Mouse (Mus musculus): Measurements from ENCODE around the gene Medag.

Gene Medag

DNA sequence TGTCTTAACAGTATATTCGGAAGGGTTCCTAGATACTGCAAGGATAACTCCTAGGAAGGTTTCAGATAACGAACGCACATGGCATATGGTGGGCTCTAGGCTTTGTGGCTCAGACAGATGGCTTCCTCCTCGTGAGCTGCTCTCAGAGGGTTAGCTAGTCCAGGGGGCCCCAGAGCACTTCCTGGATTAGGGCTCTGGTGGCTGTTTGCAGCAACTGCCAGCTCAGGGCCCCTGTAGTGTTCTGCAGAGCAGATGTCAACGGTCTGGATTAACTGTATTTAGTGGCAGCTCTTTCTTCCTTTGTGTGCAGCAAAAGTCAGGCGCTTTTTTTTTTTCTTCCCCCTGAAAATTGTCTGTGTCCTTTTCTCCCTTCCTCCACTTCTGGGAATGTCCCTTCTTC is 16.8 kb downstream of the Medag start:
- CTCF ChIA-PET: interaction anchor here (0.6 kb wide), 1 partner anchor 12 kb away, joined by 3 read pairs; no protein-coding TSS in a partner anchor

DNA sequence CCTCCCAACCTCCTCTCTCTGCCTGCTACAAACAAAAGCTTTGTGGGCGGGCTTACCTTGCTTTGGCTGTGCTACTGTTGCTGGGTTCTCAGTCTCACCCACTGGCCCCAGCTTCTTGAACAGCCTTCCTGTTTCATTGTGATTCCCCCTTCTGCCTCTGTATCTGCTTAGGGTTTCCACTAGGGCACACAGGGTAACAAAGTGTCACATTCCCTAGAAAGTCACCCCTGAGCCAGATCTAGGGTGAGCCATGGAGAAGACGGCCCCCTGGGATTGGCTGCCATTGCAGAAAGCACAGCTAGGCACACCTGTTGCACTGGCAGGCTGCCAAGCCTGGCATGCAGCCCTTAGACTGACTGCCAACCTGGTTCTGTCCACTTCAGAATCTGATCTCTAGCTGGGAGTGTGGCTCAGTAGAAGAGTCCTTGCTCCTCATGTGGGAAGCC is 17.3 kb downstream of the Medag start:
- CTCF ChIA-PET: interaction anchor here (0.6 kb wide), 1 partner anchor 11 kb away, joined by 3 read pairs; no protein-coding TSS in a partner anchor

DNA sequence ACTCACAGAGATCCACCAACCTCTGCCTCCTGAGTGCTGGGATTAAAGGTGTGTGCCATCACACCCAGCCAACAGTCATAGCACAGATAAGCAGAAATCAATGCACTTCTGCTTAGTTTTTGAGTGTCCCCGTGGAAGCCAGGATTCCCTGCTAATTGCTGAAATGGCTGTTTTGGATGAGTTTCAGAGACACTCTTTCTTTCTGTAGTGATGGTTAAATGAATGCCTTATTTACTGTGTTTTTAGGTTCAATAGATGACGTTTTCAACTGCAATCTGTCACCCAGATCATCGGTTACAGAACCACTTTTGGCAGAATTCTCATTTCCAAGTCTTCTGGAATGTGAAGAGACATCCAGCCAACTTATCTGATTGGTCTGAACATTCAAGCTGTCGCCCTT is 18.0 kb downstream of the Medag start:
- CTCF ChIA-PET: no interaction called here

DNA sequence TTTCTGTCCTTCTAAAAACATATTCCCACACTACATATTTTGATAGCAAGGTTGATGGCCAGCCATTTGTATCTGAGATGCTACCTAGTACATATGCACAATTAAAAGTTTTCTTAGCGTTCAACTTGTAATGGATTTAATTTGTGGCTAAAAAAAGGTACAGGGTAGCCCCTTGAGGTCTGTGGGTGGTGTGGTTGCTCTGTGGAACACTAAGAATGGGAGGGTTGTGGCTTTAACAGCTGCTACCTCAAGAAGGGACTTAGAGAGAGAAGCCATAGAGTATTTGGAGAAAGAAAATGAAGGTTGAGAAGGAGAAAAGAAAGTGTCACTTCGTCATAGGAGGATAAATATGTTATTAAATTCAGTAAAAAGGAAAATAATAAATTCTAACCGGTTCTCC is 19.4 kb downstream of the Medag start:
- CTCF ChIA-PET: no interaction called here

DNA sequence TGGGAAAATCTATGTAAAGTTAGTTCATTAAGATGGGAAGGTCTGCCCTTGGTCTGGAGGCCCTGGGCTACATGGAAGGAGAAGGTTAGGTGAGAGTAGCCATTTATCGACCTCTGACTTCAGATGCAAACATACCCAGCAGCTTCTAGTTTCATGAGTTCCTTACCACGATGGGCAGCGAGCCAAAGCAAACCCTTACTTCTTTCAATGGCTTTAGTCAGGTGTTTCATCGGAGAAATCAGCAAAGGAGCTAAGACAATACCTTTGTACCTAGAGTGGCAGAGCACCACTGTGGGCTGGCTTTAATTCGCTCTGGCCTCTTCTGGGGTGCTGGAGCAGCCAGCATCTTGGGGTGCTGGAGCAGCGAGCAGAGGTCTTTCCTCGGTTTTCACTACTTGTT is 22.1 kb downstream of the Medag start:
- CTCF ChIA-PET: no interaction called here

DNA sequence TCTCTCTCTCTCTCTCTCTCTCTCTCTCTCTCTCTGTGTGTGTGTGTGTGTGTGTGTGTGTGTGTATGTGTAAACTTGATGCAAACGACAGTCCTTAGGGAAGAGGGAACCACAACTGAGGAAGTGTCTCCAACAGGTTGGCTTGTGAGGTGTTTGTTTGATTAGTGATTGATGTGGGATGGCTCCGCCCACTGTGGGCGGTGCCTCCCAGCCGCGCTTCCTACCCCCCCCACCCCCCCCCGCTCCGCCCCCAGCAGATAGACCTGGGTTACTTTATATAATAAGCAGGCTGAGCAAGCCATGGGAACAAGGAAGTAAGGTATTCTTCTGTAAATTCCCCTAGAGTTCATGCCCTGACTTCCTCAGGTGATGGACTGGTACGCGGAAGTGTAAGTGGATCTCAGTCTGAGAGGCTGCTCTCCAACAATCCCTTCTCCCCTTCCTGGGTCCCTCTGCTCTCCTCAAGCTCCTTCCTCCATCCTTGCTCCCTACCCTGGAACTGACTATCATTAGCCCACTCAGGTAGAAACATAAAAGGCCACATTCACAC is 22.7 kb downstream of the Medag start:
- CTCF ChIA-PET: no interaction called here

DNA sequence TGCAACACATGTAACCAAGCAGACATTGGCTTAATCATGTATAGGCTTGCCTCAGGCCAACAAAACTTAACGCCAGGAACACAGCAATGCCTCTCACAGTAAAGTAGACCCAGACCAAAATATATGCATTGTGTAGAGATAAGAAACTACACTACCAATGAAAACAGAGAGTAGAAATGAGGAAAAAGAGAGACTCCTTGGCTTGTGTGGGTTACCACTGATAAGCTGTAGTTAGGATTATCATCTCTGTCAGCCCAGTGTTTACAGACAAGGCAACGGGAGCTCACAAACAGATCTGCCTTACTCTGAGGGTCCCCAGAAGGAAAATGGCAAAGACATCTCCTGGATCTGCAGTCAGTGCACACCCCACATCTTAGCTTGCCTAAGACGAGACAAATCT is 25.0 kb downstream of the Medag start:
- CTCF ChIA-PET: no interaction called here

DNA sequence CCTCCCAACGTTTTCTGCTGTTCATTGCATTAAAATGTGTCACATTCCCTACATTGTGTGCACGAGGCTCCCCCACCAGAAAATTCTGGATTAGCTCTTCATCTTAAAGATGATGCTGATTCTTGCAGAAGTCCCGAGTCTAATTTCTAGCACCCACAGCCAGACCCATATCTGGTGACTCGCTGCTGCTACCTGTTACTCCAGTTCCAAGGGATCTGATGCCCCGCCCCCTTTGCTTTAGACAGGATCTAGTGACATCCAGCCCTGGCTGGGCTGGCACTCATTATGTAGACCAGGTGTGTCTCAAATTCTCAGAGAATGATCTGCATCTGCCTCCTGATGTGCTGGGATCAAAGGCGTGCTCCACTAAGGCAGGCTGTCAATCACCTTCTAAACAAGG is 25.6 kb downstream of the Medag start:
- CTCF ChIA-PET: no interaction called here

DNA sequence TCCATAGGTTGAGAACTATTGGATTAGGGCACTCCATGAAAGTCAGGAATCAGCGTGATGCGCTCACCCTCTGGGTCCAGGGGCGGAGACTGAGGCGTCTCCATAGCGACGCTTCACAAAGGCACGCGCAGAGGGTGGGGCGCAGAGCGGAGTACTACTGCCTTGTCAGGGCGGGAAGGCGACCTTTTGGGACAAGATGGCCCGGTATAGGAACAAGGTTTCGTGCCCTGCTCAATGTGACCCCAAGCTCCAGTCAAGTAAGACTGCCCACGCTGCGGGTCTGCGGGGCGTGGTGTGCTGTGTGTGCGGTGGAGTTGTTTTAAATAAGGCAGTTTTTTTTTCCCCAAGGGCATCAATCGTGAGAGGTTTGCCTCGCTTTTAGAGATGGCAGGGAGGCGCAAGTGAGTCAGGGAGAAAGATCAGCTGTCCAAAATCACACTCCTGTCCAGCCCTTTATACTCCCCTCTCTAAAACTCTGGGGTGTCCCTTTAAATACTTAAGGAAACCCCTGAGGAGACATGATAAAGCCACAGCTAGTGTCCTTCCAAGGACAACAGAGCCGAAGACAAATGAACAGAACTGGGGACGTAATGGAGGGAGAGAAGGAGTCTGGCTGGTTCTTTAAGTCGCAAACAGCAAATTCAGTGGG is 28.1 kb downstream of the Medag start, which contains the start of gene Tex26:
Gene Tex26, plus strand, starts transcription at position 130 of the 649 bp plus-strand sequence.
- CTCF ChIA-PET: interaction anchor here (0.6 kb wide), 1 partner anchor 11 kb away, joined by 3 read pairs; no protein-coding TSS in a partner anchor

DNA sequence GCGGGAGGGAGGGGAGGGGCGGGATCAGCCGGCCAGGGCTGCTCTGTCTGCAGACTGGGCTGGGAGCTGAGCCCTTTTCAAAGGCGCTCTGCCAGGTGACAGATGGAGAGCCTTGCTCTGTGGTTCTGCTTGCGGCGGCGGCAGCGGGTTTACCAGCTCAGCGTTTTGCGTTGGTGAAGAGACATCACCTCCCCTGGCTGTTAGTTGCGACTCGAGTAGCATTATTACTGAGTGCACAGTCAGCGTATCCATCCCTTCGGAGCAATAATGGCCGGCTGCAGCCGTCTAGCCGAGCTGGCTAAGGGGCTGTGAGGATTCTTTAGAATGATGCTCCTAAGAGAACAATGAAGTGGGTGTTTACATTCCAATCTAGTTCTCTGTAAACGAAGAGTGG is 28.6 kb downstream of the Medag start:
- CTCF ChIA-PET: interaction anchor here (0.6 kb wide), 1 partner anchor 11 kb away, joined by 3 read pairs; no protein-coding TSS in a partner anchor

DNA sequence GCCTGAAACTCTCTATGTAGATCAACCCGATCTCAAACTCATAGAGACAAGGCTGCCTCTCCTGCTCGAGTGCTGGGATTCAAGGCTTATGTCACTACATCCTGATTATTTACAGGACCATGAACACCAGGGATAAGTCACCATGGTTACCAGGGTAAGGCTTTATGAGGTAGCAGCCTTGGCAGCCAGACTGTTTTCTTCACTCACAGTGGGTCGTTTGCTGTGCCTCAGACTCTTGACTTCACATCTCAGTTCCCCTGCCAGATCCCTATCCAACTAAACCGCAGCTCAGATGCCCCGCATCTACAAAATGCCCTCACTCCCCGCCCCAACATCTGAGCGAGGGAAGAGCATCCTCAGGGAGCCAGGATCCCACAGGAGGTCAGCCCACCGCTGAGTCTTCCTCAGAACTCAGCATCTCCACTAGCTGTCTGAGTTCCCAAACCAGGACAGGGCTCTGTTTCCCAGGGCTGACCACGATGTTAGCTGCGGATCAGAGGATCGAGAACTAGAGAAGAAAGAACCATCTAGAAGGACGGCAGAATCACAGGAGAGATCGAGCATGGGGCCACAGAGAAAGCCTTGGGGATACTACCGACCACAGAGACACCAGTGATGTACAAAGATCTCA is 30.2 kb downstream of the Medag start:
- CTCF ChIA-PET: interaction anchor here (0.5 kb wide), 1 partner anchor 79 kb away, joined by 3 read pairs; no protein-coding TSS in a partner anchor

DNA sequence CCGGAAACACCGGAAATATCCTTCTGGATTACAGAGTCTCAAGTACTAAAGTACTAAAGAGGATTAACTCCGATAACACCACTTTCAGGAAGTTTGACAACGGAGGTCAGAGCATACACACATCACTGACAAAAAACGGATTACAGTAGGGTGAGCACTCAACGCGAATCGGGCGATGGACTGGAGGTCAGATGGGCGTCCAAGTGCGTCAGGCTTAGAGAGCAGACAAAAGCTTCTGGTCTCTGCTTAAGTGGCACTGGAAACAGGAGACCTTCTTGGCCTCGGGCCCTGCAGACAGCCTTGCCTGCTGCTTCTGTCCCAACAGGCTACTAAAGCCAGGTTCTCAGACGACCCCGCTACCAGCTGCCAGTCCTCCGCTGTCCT is 30.7 kb downstream of the Medag start:
- CTCF ChIA-PET: no interaction called here

DNA sequence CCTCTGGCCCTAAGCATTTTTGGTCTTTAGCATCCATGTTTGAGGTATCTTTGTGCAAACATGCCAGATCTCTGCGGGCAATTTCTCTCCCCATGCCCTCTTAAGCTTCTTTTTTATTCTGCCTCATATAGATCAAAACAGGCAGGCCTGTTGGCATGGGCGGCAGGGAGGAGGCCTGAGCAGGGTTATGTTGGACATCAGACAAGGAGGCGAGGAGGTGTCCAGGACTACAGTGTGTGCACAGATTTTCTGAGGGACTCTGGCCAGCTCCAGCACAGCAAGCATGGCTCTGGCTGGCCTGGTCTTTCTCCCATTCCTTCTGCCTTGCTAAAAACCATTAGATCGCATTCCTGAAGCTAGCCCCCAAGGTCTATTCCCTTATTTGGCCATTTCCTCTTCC is 32.9 kb downstream of the Medag start:
- CTCF ChIA-PET: no interaction called here

DNA sequence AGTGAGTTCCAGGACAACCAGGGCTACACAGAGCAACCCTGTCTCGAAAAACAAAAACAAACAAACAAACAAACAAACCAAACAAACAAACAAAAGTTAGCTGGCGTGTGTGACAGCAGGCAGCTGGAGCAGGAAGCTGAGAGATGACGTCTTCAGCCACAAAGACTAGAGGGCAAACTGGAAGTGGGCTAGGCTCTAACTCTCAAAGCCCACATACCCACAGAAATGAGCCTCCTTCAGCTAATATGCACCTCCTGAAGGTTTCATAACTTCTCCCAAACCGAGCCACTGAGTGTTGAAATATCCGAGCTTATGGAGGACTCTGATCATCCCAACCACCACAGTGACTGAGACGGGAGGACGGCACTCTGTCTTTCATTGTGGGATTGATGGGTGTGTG is 34.9 kb downstream of the Medag start:
- CTCF ChIA-PET: no interaction called here

DNA sequence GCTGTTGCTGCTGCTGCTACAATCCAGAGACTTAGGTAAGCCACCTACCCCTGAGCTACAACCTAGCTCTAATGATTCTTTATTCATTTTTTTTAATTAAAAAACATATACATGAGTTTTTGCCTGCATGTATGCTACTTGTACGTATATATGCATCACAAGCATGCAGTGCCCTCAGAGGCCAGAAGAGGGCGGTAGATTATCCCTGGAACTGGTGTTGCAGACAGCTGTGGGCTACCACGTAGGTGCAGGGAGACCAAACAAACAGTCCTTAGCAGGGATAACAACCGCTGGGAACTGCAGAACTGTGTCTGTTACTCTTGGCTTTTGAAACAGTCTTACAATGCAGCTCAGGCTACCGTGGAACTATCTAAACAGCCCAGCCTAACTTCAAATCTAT is 36.2 kb downstream of the Medag start:
- CTCF ChIA-PET: no interaction called here

DNA sequence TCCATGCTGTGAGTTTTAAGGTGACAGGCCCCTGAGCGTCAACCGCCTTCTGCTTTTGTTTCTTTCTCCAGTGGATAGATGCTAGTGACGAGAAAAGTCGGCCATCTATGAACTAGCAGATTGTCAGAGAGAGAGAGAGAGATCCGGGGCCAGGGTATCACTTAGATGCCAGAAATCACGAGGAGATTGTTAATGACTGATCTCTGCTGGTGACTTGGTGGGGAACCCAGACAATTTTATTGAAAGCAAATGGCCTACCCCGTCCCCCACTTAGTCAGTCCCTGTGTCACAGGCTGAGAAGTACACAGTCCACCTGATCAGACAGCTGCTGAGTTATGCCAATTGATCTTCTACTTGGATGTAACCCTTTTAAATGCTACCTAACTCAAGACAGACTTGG is 37.9 kb downstream of the Medag start:
- CTCF ChIA-PET: no interaction called here

DNA sequence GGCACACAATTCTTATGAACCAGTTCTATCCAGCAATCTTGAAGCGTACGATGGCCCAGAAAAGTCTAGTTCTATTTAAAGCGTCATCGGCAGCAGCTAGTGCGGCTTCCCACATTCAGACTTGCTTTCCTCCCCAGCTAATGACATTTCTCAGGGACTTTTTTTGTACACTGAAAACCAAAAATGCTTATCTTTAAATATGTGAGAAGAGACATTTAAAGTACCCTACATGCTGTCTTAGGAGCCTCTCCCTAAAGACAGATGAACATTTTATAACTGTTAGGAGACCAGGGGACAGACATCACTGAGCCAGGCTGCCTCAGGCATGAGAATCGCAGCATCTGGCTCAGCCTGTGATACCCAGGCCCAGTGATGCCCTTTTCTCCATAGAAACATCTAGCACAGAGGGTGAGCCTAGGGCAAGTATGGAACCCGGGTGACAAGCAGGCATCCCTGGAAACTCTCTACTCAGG is 39.7 kb downstream of the Medag start:
- CTCF ChIA-PET: no interaction called here

DNA sequence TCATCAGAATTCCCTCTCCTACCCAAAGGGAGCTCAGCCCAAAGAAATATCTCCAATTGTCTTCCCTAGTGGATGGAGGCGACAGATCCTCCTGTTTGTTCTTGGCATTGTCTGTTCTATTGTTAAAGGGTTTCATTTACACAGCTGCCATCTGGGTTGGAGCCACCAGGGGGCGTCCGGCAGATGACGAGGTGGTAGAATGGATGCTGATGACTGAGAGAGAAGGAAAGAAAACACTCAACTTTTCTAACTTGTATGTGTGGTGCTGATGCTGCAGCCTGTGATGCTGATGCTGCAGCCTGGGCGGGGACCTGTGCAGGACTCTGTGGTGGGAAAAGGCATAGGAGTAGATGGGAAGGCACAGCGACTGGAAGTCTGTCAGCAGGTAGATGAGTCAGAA is 42.7 kb downstream of the Medag start:
- CTCF ChIA-PET: interaction anchor here (0.8 kb wide), 1 partner anchor 108 kb away, joined by 3 read pairs; no protein-coding TSS in a partner anchor

DNA sequence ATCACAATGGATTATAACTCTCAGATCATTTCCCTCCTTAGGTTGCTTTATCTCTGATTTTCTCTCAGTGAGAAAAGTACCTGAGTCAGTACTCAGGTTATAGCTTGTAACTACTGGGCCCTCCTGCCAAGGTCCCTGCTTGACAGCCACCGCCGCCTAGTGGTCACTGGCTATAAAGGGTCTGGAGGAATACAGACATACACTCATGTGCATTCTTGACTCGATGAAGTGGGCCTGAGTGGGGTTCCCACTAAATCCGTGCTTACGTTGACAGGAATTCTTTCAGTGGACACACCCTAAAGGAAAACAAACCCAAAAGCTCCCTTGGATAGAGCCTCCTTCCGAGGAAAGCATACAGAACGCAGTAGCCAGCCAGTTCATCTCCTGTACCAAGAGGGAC is 45.0 kb downstream of the Medag start:
- CTCF ChIA-PET: interaction anchor here (0.7 kb wide), 1 partner anchor 663 kb away, joined by 3 read pairs; no protein-coding TSS in a partner anchor

DNA sequence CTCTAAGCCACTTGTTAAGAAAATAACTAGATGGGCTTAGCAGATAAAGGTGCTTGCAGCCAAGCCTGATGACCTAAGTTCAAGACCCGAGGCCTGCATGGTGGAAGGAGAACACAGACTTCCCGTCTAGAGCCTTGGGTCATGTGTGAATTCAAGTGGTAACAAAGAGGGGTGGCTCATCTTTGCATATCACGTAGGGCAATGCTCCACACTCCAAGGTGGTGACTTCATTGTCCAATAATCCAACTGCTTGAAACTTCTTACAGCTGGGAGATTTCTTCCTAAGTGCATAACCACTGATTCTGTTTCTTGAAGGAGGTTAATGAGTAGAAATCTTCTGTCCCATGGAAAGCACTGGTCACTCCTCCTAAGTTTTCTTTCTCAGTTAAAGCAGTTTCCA is 50.5 kb downstream of the Medag start:
- CTCF ChIA-PET: no interaction called here

DNA sequence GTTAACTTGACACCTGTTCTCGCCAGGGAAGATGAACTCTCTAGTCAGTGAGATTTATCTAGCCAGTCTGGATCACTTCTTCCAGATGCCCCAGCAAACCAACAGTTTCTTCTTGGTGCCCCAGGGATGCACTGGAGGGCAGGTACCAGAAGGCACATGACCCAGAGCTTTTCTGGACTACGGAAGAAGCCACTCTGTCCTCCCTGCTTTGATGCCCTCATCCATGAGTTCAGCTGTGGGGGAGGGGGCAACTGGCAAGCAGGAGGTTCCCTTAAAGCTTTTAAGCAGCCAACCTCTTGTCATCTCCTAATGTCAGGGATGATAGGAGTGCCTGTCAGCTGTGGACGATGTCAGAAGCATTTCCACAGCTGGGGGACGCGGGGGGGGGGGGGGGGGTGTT is 53.8 kb downstream of the Medag start:
- CTCF ChIA-PET: no interaction called here

DNA sequence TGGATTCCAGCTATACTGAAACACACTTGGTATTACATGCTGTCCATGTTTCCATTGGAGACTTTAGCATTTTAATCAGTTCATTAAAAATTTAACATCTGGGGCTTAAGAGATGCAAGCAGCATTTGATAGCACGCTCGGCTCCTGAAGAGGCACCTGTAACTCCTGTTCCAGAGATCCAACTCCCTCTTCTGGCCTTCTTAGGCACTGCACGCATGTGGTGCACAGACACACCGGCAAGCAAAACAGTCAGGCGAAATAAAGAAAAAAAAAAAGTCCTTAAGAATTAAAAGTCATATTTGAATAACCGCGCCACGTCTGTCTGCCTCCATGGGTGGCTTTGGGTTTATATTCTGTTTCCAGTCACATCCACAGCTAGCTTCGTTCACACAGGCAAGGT is 62.6 kb downstream of the Medag start:
- CTCF ChIA-PET: no interaction called here
